Mouse (Mus musculus) testis, adult 2 months (tissue): ENCODE data around the gene Gm10964.

ENCODE experiments used
- CTCF ChIP-seq: fragments of 200-500 bp; IDR thresholded peaks from 2 replicates; pipeline ENCODE4 v1.5.1; 2012; ENCODE audit warnings: low read depth, mild to moderate bottlenecking, inconsistent platforms, low read length, moderate library complexity; ENCODE audit not compliant: control insufficient read depth, insufficient read depth, insufficient replicate concordance
- POLR2A ChIP-seq: fragments of 200-500 bp; IDR thresholded peaks from 2 replicates; pipeline ENCODE4 v1.6.1; 2012; ENCODE audit warnings: low read depth, mild to moderate bottlenecking, inconsistent platforms, low read length, moderate library complexity; ENCODE audit not compliant: control insufficient read depth

DNA sequence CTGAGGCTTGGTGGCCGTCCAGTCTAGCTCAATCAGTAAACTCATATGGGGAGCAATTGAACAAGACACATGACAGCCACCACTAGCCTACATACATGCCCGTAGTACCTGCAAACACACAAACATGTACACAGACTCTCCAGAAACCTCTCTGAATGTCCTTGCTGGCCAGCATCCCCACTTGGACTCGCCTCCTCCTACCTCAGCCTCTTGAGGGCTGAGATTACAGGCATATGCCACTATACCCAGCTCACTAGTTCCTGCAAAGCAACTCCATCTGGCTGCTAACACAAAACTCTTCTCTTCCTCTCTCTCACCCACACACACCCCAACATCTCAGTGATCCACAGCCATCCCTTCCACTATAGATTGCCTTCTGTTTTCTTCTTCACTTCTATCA is 41.1 kb downstream of the Gm10964 start:
- TF ChIP-seq POLR2A (no peak), CTCF (no peak)
